Mouse (Mus musculus) T-cell, adult 66 days (primary cell): ENCODE data around the gene Ascc2. TPM values are rescaled to one million over a fixed set of nuclear protein-coding genes. Genes with fewer than 3 reads are reported as not detected.

Experiments
- total RNA-seq, 2 experiments: library from RNA; stranded (reverse); gene quantifications; 3 replicates in 1 of 2; 4 replicates in 1 of 2; pipeline ENCODE4 v1.2.4; 2023

Ascc2 gene
- total RNA-seq = 10 to 100 TPM; 30.4 to 31.0 TPM

GRCm38 (mm10) chr11:4637534-4638234, at the start of gene Ascc2:
Ascc2 (plus strand) TSS chr11:4637747.

GRCm38 (mm10) chr11:4594608-4595500, 42.7 kb upstream of the Ascc2 start, which contains the start of gene Mtmr3:
Mtmr3 (minus strand) TSS chr11:4594863.

GRCm38 (mm10) chr11:4620017-4620485, 17.5 kb upstream of the Ascc2 start, which contains the start of gene Gm11032:
Gm11032 (plus strand) TSS chr11:4620067.

GRCm38 (mm10) chr11:4704072-4704964, 66.8 kb downstream of the Ascc2 start, which contains the start of the genes Uqcr10 and Zmat5:
Uqcr10 (minus strand) TSS chr11:4704342.
Zmat5 (plus strand) TSS chr11:4704678.

Other genes starting within 250 kb of the Ascc2 start
- gene Hormad2, start 196.6 kb upstream of the Ascc2 start, total RNA-seq = 1 to 10 TPM; 1.4 to 3.0 TPM
- 10 to 100 TPM; 90.2 to 91.2 TPM for gene Mtmr3, start 42.9 kb upstream of the Ascc2 start, total RNA-seq
- not detected for gene Gm11032, start 17.7 kb upstream of the Ascc2 start, total RNA-seq
- gene Uqcr10, start 66.6 kb downstream of the Ascc2 start, total RNA-seq = 100 to 1,000 TPM; 122 to 140 TPM
- gene Zmat5, start 66.9 kb downstream of the Ascc2 start, total RNA-seq = 10 to 100 TPM; 30.5 to 33.3 TPM
- gene Cabp7, start 109.0 kb downstream of the Ascc2 start, total RNA-seq = under 1 TPM; 0.21 to 0.47 TPM
- gene Nf2, start 211.8 kb downstream of the Ascc2 start, total RNA-seq = 10 to 100 TPM; 53.7 to 57.5 TPM
- 10 to 100 TPM; 26.0 to 27.1 TPM for gene Nipsnap1, start 236.2 kb downstream of the Ascc2 start, total RNA-seq